Mouse (Mus musculus) testis, adult 2 months (tissue): Measurements from ENCODE around the gene Mob3b.

Experiments
- CTCF ChIP-seq: fragments of 200-500 bp; IDR thresholded peaks from 2 replicates; pipeline ENCODE4 v1.5.1; 2012; ENCODE audit warnings: low read depth, mild to moderate bottlenecking, inconsistent platforms, low read length, moderate library complexity; ENCODE audit not compliant: control insufficient read depth, insufficient read depth, insufficient replicate concordance
- POLR2A ChIP-seq: fragments of 200-500 bp; IDR thresholded peaks from 2 replicates; pipeline ENCODE4 v1.6.1; 2012; ENCODE audit warnings: low read depth, mild to moderate bottlenecking, inconsistent platforms, low read length, moderate library complexity; ENCODE audit not compliant: control insufficient read depth

DNA sequence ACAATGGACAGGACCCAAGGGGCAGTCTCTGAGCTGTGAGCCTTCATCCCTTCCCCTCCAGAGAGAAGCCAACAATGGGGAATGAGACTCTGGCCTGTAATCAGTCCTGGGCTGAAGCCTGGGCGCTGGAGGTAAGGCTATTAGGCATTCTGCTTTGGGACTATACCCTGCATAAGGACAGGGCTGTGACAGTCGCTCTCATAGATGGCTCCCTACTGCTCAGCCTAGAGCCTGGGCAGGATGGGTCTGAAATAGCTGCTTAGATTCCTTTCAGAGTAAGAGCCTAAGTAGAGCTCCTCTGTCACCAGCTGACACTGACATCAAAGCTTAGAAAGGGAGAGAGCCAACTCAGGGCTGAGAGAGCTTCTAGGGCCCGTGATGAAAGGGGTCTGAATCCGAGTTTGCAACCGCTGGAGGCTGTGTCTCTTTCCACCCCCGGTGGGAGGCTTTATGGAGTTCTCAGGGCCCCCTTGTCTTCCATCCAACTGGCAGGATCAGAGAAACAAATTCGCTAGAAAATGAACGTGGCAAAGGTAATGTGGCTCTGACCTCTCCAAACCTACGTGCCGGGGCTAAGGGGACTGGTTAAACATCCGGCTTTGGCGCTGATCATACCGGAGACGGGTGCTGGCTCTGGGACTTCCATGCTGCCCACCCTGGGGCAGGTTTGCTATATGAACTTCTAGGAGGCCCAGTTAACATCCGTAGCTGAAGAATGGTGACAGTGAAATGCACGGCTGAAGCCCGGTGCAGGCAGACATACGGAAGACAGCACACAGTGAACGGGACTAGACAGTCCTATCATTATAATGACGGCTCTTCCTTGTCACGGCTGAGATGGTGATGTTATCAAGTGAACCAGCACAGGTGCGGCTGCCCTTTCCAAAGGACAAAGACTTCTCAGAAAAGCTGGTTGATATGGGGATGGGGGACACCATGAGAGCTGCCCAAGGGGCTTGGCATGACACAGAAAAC lies 165.1 kb downstream of the Mob3b start:
- TF ChIP-seq CTCF (no peak), POLR2A (no peak)
